Mouse (Mus musculus): ENCODE data around the gene Bend6.

DNA sequence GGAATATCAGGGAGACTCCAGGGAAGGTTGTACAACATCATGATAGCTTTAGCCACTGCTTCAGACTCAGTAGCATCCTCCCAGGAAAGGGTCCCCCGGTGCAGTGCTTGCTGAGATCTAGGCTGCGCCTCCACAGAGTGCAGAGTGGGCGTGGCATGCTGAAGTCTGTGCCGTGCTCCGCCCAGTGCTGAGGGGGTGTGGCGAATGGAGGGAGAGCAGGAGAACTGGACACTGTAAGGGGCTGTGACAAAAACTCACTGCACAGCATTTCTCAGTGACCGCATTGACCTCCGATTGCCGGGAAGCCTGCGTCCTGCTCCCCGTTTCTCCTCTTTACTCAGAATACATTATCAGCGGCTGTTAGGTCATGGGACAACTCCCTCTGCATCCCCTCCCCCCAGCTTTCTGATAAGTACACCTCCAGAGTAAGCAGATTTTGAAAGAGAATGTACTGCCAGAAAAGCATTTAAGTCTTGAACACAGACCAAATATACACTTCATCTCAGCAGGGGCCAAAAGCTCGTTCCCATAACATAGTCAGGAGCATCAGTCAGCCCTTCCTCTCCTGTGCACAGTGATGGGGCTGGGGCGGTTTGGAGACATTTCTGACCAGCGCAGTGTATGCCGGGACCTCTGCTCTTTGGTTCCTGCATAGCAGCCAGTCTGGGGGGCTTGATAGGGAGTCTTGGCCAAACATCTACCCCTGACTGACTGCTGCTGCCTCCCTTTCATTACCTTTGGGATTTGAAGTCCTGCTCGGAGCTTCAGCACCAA is 37.5 kb upstream of the Bend6 start:
- TF ChIP-seq CTCF (IDR thresholded peaks at IDR 0.05; ENCODE audit: insufficient read depth, low read length) (no peak), POLR2A (IDR thresholded peaks at IDR 0.05; ENCODE audit: borderline replicate concordance, extremely low read depth, low read depth, low read length) (no peak)

Measured in lung, adult 2 months (tissue).